Mouse (Mus musculus) neutrophil, adult 59 days (primary cell): Measurements from ENCODE around the gene Itpkc. TPM values are rescaled to one million over a fixed set of nuclear protein-coding genes. Genes with fewer than 3 reads are reported as not detected.

Experiments
- total RNA-seq, 2 experiments: library from RNA; stranded (reverse); gene quantifications; 1 replicate in 1 of 2; 2 replicates in 1 of 2; pipeline ENCODE4 v1.2.4; 2023

Itpkc gene
- 10 to 100 TPM in 1 of 2 experiments, 1 to 10 TPM in 1; 9.0 to 10.4 TPM for total RNA-seq

DNA sequence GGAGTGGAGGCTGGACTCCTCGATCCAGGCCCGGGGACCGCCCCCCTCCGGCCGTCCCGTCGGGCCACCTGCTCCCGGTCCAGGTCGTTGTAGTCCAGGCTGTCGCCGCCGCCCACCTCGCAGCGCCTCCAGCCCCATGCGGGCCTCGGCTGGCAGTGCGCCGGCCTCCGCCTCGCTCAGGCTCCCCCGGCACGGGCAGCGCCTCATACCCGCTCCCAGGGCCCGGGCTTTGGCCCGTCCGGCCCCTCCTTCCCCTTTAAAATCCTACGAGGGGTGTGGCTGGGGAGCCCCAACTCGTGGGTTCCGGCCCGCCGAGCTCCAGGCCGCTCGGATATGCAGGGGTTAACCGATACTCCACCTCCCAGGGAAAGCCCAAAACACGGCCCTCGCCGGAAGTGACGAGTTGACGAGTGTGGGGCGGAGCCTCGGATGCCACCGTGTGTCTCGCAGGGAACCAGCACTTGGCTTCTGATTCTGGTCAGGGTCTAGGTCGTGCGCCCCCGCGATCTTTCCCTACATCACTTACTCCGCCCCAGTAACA, at the start of gene Itpkc:
Itpkc (minus strand) TSS at position 381 of the 541 bp plus-strand sequence.

GRCm38 (mm10) chr7:27258205-27258899, 29.9 kb upstream of the Itpkc start, which contains the start of gene Numbl:
TSS of gene Numbl (plus strand) at chr7:27258433.

GRCm38 (mm10) chr7:27232781-27233281, 4.4 kb upstream of the Itpkc start, which contains the start of gene Coq8b:
TSS of gene Coq8b (plus strand) at chr7:27233023.

GRCm38 (mm10) chr7:27195681-27196611, 32.5 kb downstream of the Itpkc start, which contains the start of the genes BC024978 and Snrpa:
TSS of gene BC024978 (plus strand) at chr7:27195781.
TSS of gene Snrpa (minus strand) at chr7:27196271.

GRCm38 (mm10) chr7:27180837-27181695, 47.4 kb downstream of the Itpkc start, which contains the start of the genes Gm21983 and Mia:
TSS of gene Gm21983 (minus strand) at chr7:27181086.
TSS of gene Mia (minus strand) at chr7:27181157.

GRCm38 (mm10) chr7:27178324-27179216, 49.9 kb downstream of the Itpkc start, which contains the start of gene Rab4b:
TSS of gene Rab4b (minus strand) at chr7:27178896.

GRCm38 (mm10) chr7:27166614-27167474, 61.6 kb downstream of the Itpkc start, which contains the start of gene Egln2:
TSS of gene Egln2 (minus strand) at chr7:27166802.

Other genes starting within 250 kb of the Itpkc start
- gene Cyp2a12, start 199.6 kb downstream of the Itpkc start, total RNA-seq, result not detected
- gene Cyp2f2, start 108.8 kb downstream of the Itpkc start, total RNA-seq, result not detected
- gene Cyp2t4, start 74.9 kb downstream of the Itpkc start, total RNA-seq, result not detected
- gene Egln2, start 61.9 kb downstream of the Itpkc start, total RNA-seq, result 10 to 100 TPM; 43.3 to 45.3 TPM
- 10 to 100 TPM; 96.8 to 98.1 TPM for gene Rab4b, start 49.8 kb downstream of the Itpkc start, total RNA-seq
- gene Gm21983, start 47.6 kb downstream of the Itpkc start, total RNA-seq, result not detected
- not detected for gene Mia, start 47.5 kb downstream of the Itpkc start, total RNA-seq
- 1 to 10 TPM; 3.2 to 3.3 TPM for gene BC024978, start 32.9 kb downstream of the Itpkc start, total RNA-seq
- gene Snrpa, start 32.4 kb downstream of the Itpkc start, total RNA-seq, result 10 to 100 TPM; 41.5 to 50.3 TPM
- 10 to 100 TPM; 19.5 to 21.4 TPM for gene Coq8b, start 4.4 kb upstream of the Itpkc start, total RNA-seq
- 1 to 10 TPM; 5.7 to 6.9 TPM for gene Numbl, start 29.8 kb upstream of the Itpkc start, total RNA-seq
- gene Ltbp4, start 109.0 kb upstream of the Itpkc start, total RNA-seq, result under 1 TPM; 0.33 to 0.51 TPM
- gene Shkbp1, start 127.4 kb upstream of the Itpkc start, total RNA-seq, result 100 to 1,000 TPM; 100 to 108 TPM
- gene Gm20479, start 128.8 kb upstream of the Itpkc start, total RNA-seq, result 10 to 100 TPM in 1 of 2 experiments, not detected in 1; 10.9 TPM
- gene Sptbn4, start 219.0 kb upstream of the Itpkc start, total RNA-seq, result under 1 TPM; 0.07 to 0.09 TPM
- 10 to 100 TPM; 31.2 to 58.3 TPM for gene Blvrb, start 219.3 kb upstream of the Itpkc start, total RNA-seq
- gene Sertad3, start 245.1 kb upstream of the Itpkc start, total RNA-seq, result 10 to 100 TPM; 27.9 to 32.9 TPM